Comparison of ENCODE assay signal across 24 mouse cellular contexts in genomic region chr2:167654911-167655600, GRCm38 (mm10). TPM values are rescaled to one million over a fixed set of nuclear protein-coding genes. Genes with fewer than 3 reads are reported as not detected.
DNase-seq lines count a peak whose midpoint lies in the region; ATAC-seq and TF ChIP-seq lines count a peak whose summit lies in the region.
"Had no signal": no experiment of that assay in that cellular context is flagged by ENCODE, and none has a peak within 500 bp of the region (broad histone marks: within the 10 kb centered on the region; RNA-seq: fewer than 3 reads in every experiment).

No protein-coding gene starts in this region.

- no peak overlapping the region for H3K27ac ChIP-seq in kidney, embryonic 16.5 days (ENCODE audit: low read length)
- H3K27ac ChIP-seq in midbrain, embryonic 11.5 days (ENCODE audit: low read depth, low read length), result no peak overlapping the region
- no peak overlapping the region for H3K27ac ChIP-seq in midbrain, postnatal 0 days (ENCODE audit: low read depth, low read length)
- H3K27ac ChIP-seq: embryonic facial prominence, embryonic 12.5 days; forebrain, embryonic 12.5 days; heart, adult 2 months; heart, embryonic 15.5 days; hindbrain, embryonic 13.5 days had no signal

- H3K4me2 ChIP-seq in kidney, embryonic 16.5 days (replicated peaks; ENCODE audit: low read depth, low read length), result no peak overlapping the region
- no peak overlapping the region for H3K4me2 ChIP-seq in midbrain, embryonic 11.5 days
- H3K4me2 ChIP-seq in midbrain, postnatal 0 days (ENCODE audit: low read depth, low read length, poor library complexity, severe bottlenecking), result no peak overlapping the region
- H3K4me2 ChIP-seq: embryonic facial prominence, embryonic 12.5 days; forebrain, embryonic 12.5 days; heart, embryonic 11.5 days; heart, embryonic 15.5 days; hindbrain, embryonic 13.5 days had no signal

- H3K9me3 ChIP-seq in kidney, embryonic 16.5 days (ENCODE audit: low read length), result no peaks in the 10 kb centered on the region
- no peaks in the 10 kb centered on the region for H3K9me3 ChIP-seq in midbrain, embryonic 11.5 days (ENCODE audit: control insufficient read depth, low read length)
- H3K9me3 ChIP-seq in midbrain, postnatal 0 days (ENCODE audit: low read length), result no peaks in the 10 kb centered on the region
- H3K9me3 ChIP-seq: embryonic facial prominence, embryonic 12.5 days; forebrain, embryonic 12.5 days; heart, embryonic 15.5 days; hindbrain, embryonic 13.5 days had no signal

- DNase-seq in kidney, postnatal 36 days, result peak; percentile 62 to 66
- no peak for DNase-seq in midbrain, embryonic 11.5 days (ENCODE audit: low spot score, missing footprints)
- no peak for DNase-seq in midbrain, postnatal 0 days (ENCODE audit: low spot score)
- peak; percentile 73 for DNase-seq in gonadal fat pad, adult 2 months (ENCODE audit: low read depth)
- DNase-seq in testis, postnatal 10 days (ENCODE audit: low spot score), result no peak
- DNase-seq: adrenal gland, adult 8-10 months; adrenal gland, postnatal 36 days; cerebellum, adult 11 months; cerebellum, adult 8-10 months; cerebellum, postnatal 14 days; embryo, embryonic 11 days; gastrocnemius, postnatal 10 days; heart, adult 2 months; heart, postnatal 14 days had no signal

- no peaks in the 10 kb centered on the region for H3K27me3 ChIP-seq in kidney, embryonic 16.5 days (ENCODE audit: insufficient read depth, low read length)
- H3K27me3 ChIP-seq in midbrain, embryonic 11.5 days (ENCODE audit: control insufficient read depth, insufficient read depth, low read length), result no peaks in the 10 kb centered on the region
- no peaks in the 10 kb centered on the region for H3K27me3 ChIP-seq in midbrain, postnatal 0 days (ENCODE audit: insufficient read depth, low read length)
- H3K27me3 ChIP-seq: embryonic facial prominence, embryonic 12.5 days; forebrain, embryonic 12.5 days; heart, embryonic 15.5 days; hindbrain, embryonic 13.5 days had no signal

- TF ChIP-seq CTCF in midbrain, postnatal 0 days (IDR thresholded peaks at IDR 0.05), result no peak

- no peak overlapping the region for H3K9ac ChIP-seq in kidney, embryonic 16.5 days (replicated peaks; ENCODE audit: low read length)
- H3K9ac ChIP-seq in midbrain, embryonic 11.5 days (ENCODE audit: low read length), result 0 out of 2 replicates have a peak overlapping the region, but pooled peaks have one; percentile 12
- no peak overlapping the region for H3K9ac ChIP-seq in midbrain, postnatal 0 days (replicated peaks; ENCODE audit: low read length, poor library complexity, severe bottlenecking)
- H3K9ac ChIP-seq: embryonic facial prominence, embryonic 12.5 days; forebrain, embryonic 12.5 days; heart, embryonic 15.5 days; hindbrain, embryonic 13.5 days had no signal

- ATAC-seq in kidney, embryonic 16.5 days (ENCODE audit: low FRiP score, low TSS enrichment), result no peak
- ATAC-seq in midbrain, embryonic 11.5 days (ENCODE audit: low FRiP score), result no peak
- no peak for ATAC-seq in midbrain, postnatal 0 days (ENCODE audit: low FRiP score)
- ATAC-seq: forebrain, embryonic 16.5 days had no signal

- no peak overlapping the region for H3K4me3 ChIP-seq in kidney, embryonic 16.5 days (ENCODE audit: low read length)
- no peak overlapping the region for H3K4me3 ChIP-seq in midbrain, embryonic 11.5 days (ENCODE audit: low read depth, low read length)
- H3K4me3 ChIP-seq in midbrain, postnatal 0 days (ENCODE audit: low read depth, low read length), result no peak overlapping the region
- H3K4me3 ChIP-seq: embryonic facial prominence, embryonic 12.5 days; forebrain, embryonic 12.5 days; heart, adult 2 months; heart, embryonic 15.5 days; hindbrain, embryonic 13.5 days had no signal

- WGBS in kidney, embryonic 16.5 days, result 77% methylated on average over 10 of the region's 10 CpGs
- 89% methylated on average over 10 of the region's 10 CpGs for WGBS in midbrain, embryonic 11.5 days
- 86% methylated on average over 10 of the region's 10 CpGs for WGBS in midbrain, postnatal 0 days

- peaks cover 30% of the 10 kb centered on the region for H3K4me1 ChIP-seq in kidney, embryonic 16.5 days (ENCODE audit: insufficient read depth, low read length)
- peaks cover 4% of the 10 kb centered on the region for H3K4me1 ChIP-seq in midbrain, embryonic 11.5 days (ENCODE audit: control insufficient read depth, insufficient read depth, low read length)
- H3K4me1 ChIP-seq in midbrain, postnatal 0 days (ENCODE audit: insufficient read depth, low read length), result peaks cover 10% of the 10 kb centered on the region

- peaks cover 18% of the 10 kb centered on the region for H3K36me3 ChIP-seq in kidney, embryonic 16.5 days (ENCODE audit: insufficient read depth, low read length)
- peaks cover 3% of the 10 kb centered on the region; the same call in 1 of the 2 replicates for H3K36me3 ChIP-seq in midbrain, embryonic 11.5 days (ENCODE audit: control insufficient read depth, insufficient read depth, low read length)
- H3K36me3 ChIP-seq in midbrain, postnatal 0 days (ENCODE audit: insufficient read depth, low read length), result peaks cover 29% of the 10 kb centered on the region

RNA-seq across cellular contexts. Expression of gene Gm20431, which starts 6.2 kb away (rescaled TPM):
- polyA plus RNA-seq in kidney, embryonic 16.5 days (2015; fragmentation: Nextera tagmentation; extraction: Ambion mirVana), result 1.3 and 6.1 TPM in 2 replicates
- polyA plus RNA-seq in midbrain, embryonic 11.5 days (2014; fragmentation: Nextera tagmentation; extraction: Ambion mirVana), result 5.8 and 5.9 TPM in 2 replicates
- not detected in 2 replicates for total RNA-seq in midbrain, postnatal 0 days (2014; rRNA removed)
- polyA plus RNA-seq in midbrain, postnatal 0 days (2015; fragmentation: Nextera tagmentation; extraction: Ambion mirVana), result 11.2 and 12.0 TPM in 2 replicates
- 11.4 TPM in 1 of 2 replicates, not detected in the other for polyA plus RNA-seq in gonadal fat pad, adult 2 months (2012; rRNA removed)
- total RNA-seq: common myeloid progenitor, adult 5-6 weeks; hematopoietic stem cell, adult 5-6 weeks had no signal
- polyA plus RNA-seq: frontal cortex, adult 2 months had no signal

RNA-seq across cellular contexts. Expression of gene Ube2v1, which starts 23.2 kb away (rescaled TPM):
- 319 and 338 TPM in 2 replicates for polyA plus RNA-seq in kidney, embryonic 16.5 days (2015; fragmentation: Nextera tagmentation; extraction: Ambion mirVana)
- polyA plus RNA-seq in midbrain, embryonic 11.5 days (2014; fragmentation: Nextera tagmentation; extraction: Ambion mirVana), result 252 and 273 TPM in 2 replicates
- total RNA-seq in midbrain, postnatal 0 days (2014; rRNA removed), result 191 and 233 TPM in 2 replicates
- polyA plus RNA-seq in midbrain, postnatal 0 days (2015; fragmentation: Nextera tagmentation; extraction: Ambion mirVana), result 402 and 414 TPM in 2 replicates
- 109 and 126 TPM in 2 replicates for polyA plus RNA-seq in gonadal fat pad, adult 2 months (2012; rRNA removed)

RNA-seq across cellular contexts. Expression of gene Cebpb, which starts 33.7 kb away (rescaled TPM):
- 0.34 and 0.45 TPM in 2 replicates for polyA plus RNA-seq in kidney, embryonic 16.5 days (2015; fragmentation: Nextera tagmentation; extraction: Ambion mirVana)
- 2.3 and 2.5 TPM in 2 replicates for polyA plus RNA-seq in midbrain, embryonic 11.5 days (2014; fragmentation: Nextera tagmentation; extraction: Ambion mirVana)
- 5.8 and 8.0 TPM in 2 replicates for total RNA-seq in midbrain, postnatal 0 days (2014; rRNA removed)
- 4.4 and 5.4 TPM in 2 replicates for polyA plus RNA-seq in midbrain, postnatal 0 days (2015; fragmentation: Nextera tagmentation; extraction: Ambion mirVana)
- 162 and 211 TPM in 2 replicates for polyA plus RNA-seq in gonadal fat pad, adult 2 months (2012; rRNA removed)

RNA-seq across cellular contexts. Expression of gene Tmem189, which starts 34.6 kb away (rescaled TPM):
- polyA plus RNA-seq in kidney, embryonic 16.5 days (2015; fragmentation: Nextera tagmentation; extraction: Ambion mirVana), result 54.9 and 58.8 TPM in 2 replicates
- polyA plus RNA-seq in midbrain, embryonic 11.5 days (2014; fragmentation: Nextera tagmentation; extraction: Ambion mirVana), result 25.1 and 31.5 TPM in 2 replicates
- 45.5 and 65.9 TPM in 2 replicates for total RNA-seq in midbrain, postnatal 0 days (2014; rRNA removed)
- 33.5 and 35.3 TPM in 2 replicates for polyA plus RNA-seq in midbrain, postnatal 0 days (2015; fragmentation: Nextera tagmentation; extraction: Ambion mirVana)
- 210 and 219 TPM in 2 replicates for polyA plus RNA-seq in gonadal fat pad, adult 2 months (2012; rRNA removed)

Comparison
In these comparisons a context has a peak if more than half of its experiments do, and no peak if none do; other contexts are left out.
1. DNase-seq: peak in kidney, postnatal 36 days (2 of 2) and gonadal fat pad, adult 2 months (single experiment); none in midbrain, embryonic 11.5 days (single experiment), midbrain, postnatal 0 days (single experiment) and testis, postnatal 10 days (single experiment).
2. RNA of gene Cebpb, which starts 33.7 kb away (polyA plus RNA-seq): 162 to 211 TPM in gonadal fat pad, adult 2 months; 4.4 to 5.4 TPM in midbrain, postnatal 0 days, 2.3 to 2.5 TPM in midbrain, embryonic 11.5 days and 0.34 to 0.45 TPM in kidney, embryonic 16.5 days; every median in the first group is over 10 times any median in the second.